Mouse (Mus musculus) embryonic fibroblast, embryonic 13.5 days (primary cell): ENCODE data around the gene Cdh15.

Source experiments
- CTCF ChIP-seq: IDR thresholded peaks from 2 replicates; pipeline ENCODE4 v1.5.1; 2011; ENCODE audit warnings: mild to moderate bottlenecking, control low read depth, low read length, moderate library complexity, borderline replicate concordance; ENCODE audit not compliant: insufficient read depth
- POLR2A ChIP-seq: IDR thresholded peaks from 2 replicates; pipeline ENCODE4 v1.6.1; 2011; ENCODE audit warnings: low read depth, mild to moderate bottlenecking, control low read depth, low read length, moderate library complexity

DNA sequence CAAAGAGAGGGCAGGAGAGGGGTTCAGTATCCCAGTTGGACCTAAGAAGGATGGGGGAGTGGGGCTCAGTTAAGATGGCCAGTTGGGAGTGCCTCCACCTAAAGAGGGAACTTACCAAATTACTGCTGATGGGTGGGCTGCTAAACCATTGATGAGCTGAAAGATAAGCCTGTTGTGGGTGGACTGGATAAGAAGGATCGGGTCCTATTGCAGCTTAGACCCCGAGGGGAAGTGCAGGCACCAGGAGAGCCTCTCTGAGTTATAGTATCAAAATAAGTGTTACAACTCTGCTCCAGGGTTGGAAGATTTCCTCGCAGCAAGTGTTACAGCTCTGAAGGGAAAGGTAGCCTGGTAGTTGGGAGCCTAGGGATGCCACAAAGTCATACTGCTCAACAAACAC, 3.6 kb upstream of the Cdh15 start:
- TF ChIP-seq POLR2A (no peak), CTCF (no peak)
